Mouse (Mus musculus) liver, embryonic 15.5 days (tissue): ENCODE results near the gene Stat5a. TPM values are rescaled to one million over a fixed set of nuclear protein-coding genes. Genes with fewer than 3 reads are reported as not detected.
A peak's percentile ranks its signal among the peaks of the same experiment; 100 is the strongest.

Experiments
- ATAC-seq: fragments of 200-750 bp; cut with Nextera tagmentation; 2 replicates; pipeline ENCODE4 v1.8.0; 2017; ENCODE audit warnings: moderate number of reproducible peaks, mild to moderate bottlenecking, moderate library complexity; ENCODE audit not compliant: insufficient read depth
- H3K27ac ChIP-seq: fragments of 300-500 bp; sonication (generic); replicated peaks from 2 replicates; pipeline ENCODE4 v1.5.1; 2015; ENCODE audit warnings: mild to moderate bottlenecking, inconsistent platforms
- H3K27me3 ChIP-seq: fragments of 300-500 bp; sonication (generic); 2 replicates; pipeline ENCODE4 v1.6.1; 2015; ENCODE audit warnings: mild to moderate bottlenecking, inconsistent platforms
- H3K36me3 ChIP-seq: fragments of 300-500 bp; sonication (generic); replicated peaks from 2 replicates; pipeline ENCODE4 v1.6.1; 2015; ENCODE audit warnings: moderate library complexity, mild to moderate bottlenecking, inconsistent platforms
- H3K4me1 ChIP-seq: fragments of 300-500 bp; sonication (generic); replicated peaks from 2 replicates; pipeline ENCODE4 v1.6.1; 2015; ENCODE audit warnings: inconsistent platforms
- H3K4me2 ChIP-seq: fragments of 300-500 bp; sonication (generic); 2 replicates; pipeline ENCODE4 v1.6.1; 2015; ENCODE audit warnings: moderate library complexity, mild to moderate bottlenecking, inconsistent platforms
- H3K4me3 ChIP-seq: fragments of 300-500 bp; sonication (generic); replicated peaks from 2 replicates; pipeline ENCODE4 v1.5.1; 2015; ENCODE audit warnings: mild to moderate bottlenecking, inconsistent platforms
- H3K9ac ChIP-seq: fragments of 300-500 bp; sonication (generic); 2 replicates; pipeline ENCODE4 v1.6.1; 2015; ENCODE audit warnings: moderate library complexity, mild to moderate bottlenecking, inconsistent platforms
- H3K9me3 ChIP-seq: fragments of 300-500 bp; sonication (generic); replicated peaks from 2 replicates; pipeline ENCODE4 v1.6.1; 2016; ENCODE audit warnings: inconsistent platforms
- WGBS: fragments of 180-500 bp; shearing (Covaris S2); methylation state at CpG from one replicate; pipeline ENCODE4 v1.1.7; 2015; ENCODE audit warnings: mixed read lengths; ENCODE audit not compliant: insufficient replicate concordance; 5-methylcytosine and 5-hydroxymethylcytosine counted together
- polyA plus RNA-seq: library from polyadenylated mRNA; unstranded; fragments of >200 nt; fragmentation: Nextera tagmentation; extraction: Ambion mirVana; gene quantifications from 2 replicates; pipeline ENCODE4 v1.2.1, GENCODE M21; 2015

Gene Stat5a
- polyA plus RNA-seq, 1 experiment from 2014 or later = 8.2 TPM

DNA sequence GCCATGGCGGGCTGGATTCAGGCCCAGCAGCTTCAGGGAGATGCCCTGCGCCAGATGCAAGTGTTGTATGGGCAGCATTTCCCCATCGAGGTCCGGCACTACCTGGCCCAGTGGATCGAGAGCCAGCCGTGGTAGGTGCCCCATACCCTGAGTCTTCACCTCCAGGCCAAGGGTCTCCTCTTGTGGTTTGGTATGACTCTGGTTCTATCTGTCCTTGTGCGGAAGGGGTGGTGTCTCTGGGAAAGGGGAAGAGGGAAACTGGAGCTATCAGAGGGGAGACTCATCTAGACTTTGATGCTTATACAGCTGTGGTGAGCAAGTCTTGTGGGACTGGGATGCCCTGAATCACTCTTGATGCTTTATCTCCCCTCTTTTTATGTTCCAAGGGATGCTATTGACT lies 2.2 kb downstream of the Stat5a start:
- H3K4me2 ChIP-seq = peak overlapping the region; percentile 93
- no peak for ATAC-seq
- 21% methylated on average over 7 of the region's 7 CpGs for WGBS
- H3K9ac ChIP-seq = peak overlapping the region; percentile 68
- no peaks in the 10 kb centered on the region for H3K9me3 ChIP-seq
- peaks cover 18% of the 10 kb centered on the region; the same call in 1 of the 2 replicates for H3K36me3 ChIP-seq
- peaks cover 57% of the 10 kb centered on the region for H3K4me1 ChIP-seq
- no peak overlapping the region for H3K27ac ChIP-seq
- H3K27me3 ChIP-seq = no peaks in the 10 kb centered on the region
- peak overlapping the region; percentile 65 for H3K4me3 ChIP-seq

DNA sequence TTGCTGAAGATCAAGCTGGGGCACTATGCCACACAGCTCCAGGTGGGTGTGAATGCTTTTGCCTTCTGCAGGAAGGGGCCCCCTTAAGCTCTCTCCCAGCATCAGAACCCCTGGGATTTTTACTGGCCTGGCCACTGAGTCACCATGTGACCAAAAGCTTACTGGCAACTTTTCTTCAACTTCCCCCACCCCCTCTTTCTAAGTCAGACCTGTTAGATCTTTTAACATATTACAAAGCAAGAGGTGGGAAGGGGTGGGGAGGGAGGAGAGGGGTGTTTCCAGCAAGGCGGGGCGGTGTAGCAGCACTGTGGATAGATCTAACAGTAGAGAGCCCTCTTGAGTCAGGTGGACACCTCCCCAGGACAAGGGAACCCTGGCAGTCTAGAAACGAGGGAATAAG lies 2.7 kb downstream of the Stat5a start:
- Histone ChIP-seq H3K4me2 (peak overlapping the region; percentile 93; the same call in 1 of the 2 replicates), H3K4me1 (peaks cover 57% of the 10 kb centered on the region), H3K27ac (no peak overlapping the region), H3K9ac (no peak overlapping the region), H3K4me3 (no peak overlapping the region), H3K9me3 (no peaks in the 10 kb centered on the region), H3K27me3 (no peaks in the 10 kb centered on the region), H3K36me3 (peaks cover 18% of the 10 kb centered on the region; the same call in 1 of the 2 replicates)
- no peak for ATAC-seq
- 32% methylated on average over 3 of the region's 3 CpGs for WGBS

DNA sequence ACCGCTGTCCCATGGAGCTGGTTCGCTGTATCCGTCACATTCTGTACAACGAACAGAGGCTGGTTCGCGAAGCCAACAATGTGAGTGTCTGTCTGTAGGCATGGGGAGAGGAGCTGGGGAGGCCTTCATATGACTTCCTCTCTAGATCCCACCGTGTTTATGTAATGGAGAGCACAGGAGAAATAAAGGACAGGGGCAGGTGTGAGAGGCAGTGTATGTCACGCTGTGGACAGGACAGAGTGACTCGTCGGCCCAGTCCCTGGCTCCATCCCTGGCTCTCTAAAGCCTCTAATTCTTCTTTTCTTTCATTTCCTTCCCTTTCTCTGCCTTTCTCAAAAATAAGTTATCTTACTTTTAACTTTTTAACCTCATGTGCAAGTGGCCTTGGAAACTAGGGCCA lies 4.0 kb downstream of the Stat5a start:
- no peak overlapping the region for H3K4me2 ChIP-seq
- no peaks in the 10 kb centered on the region for H3K9me3 ChIP-seq
- no peak for ATAC-seq
- WGBS = 88% methylated on average over 10 of the region's 10 CpGs
- H3K4me1 ChIP-seq = peaks cover 54% of the 10 kb centered on the region
- H3K36me3 ChIP-seq = peaks cover 26% of the 10 kb centered on the region; the same call in 1 of the 2 replicates
- no peak overlapping the region for H3K27ac ChIP-seq
- no peak overlapping the region for H3K9ac ChIP-seq
- H3K27me3 ChIP-seq = no peaks in the 10 kb centered on the region
- no peak overlapping the region for H3K4me3 ChIP-seq

DNA sequence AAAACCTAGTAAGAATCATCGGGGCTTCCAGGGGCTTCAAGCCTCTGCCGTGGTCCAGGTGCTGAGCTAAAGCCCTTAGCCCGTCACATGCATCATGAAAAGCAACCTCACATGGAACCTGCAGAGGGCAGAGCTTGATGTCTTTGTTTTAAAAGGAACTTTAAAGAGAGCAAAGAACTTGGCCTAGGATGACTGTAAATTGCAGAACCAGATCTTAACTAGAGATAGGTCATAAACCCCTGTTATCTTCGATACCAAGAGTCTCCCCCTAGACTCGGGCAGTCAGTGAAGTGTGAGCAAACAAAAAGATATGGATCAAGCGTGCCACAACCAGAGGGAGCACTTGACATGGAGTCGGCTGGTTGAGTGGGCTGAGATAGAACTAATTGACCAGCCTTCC lies 6.5 kb downstream of the Stat5a start:
- no peak overlapping the region for H3K4me2 ChIP-seq
- peaks cover 26% of the 10 kb centered on the region; the same call in 1 of the 2 replicates for H3K36me3 ChIP-seq
- no peak for ATAC-seq
- H3K4me3 ChIP-seq = no peak overlapping the region
- no peaks in the 10 kb centered on the region for H3K27me3 ChIP-seq
- no peaks in the 10 kb centered on the region for H3K9me3 ChIP-seq
- H3K4me1 ChIP-seq = peaks cover 30% of the 10 kb centered on the region
- WGBS = 38% methylated on average over 7 of the region's 7 CpGs
- H3K9ac ChIP-seq = no peak overlapping the region
- H3K27ac ChIP-seq = no peak overlapping the region

DNA sequence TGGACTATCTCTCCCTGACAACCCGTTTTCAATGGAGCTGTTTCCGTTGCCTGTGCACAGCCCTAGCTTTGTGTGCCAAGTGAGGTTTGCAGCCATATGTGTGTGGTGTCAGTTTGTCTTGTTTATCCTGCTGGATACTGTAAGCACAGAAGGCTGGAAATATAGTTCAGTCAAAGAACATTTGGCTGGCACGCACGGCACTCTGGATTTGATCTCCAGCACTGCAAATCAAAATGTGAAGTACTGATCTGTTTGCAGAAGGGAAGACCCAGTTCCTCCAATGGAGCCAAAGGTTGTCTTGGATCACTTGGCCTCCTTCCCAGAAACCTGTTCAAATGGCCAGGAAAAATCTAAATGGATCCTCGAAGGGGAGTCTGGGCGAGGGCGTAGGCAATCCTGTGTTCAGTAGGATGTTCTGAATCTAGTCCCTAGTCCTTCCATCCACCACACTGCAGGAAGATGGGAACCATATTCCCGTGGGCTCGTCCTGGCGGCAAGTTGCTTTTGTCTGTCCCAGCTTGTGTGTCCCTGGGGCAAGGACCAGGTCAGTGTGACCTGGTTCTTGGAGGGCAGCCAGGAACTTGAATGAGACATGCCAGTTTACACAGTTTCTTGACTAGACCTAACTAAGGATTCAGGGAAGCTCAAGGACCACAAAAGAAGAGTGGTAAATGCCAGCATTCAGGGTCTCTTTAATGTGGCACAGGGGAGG lies 11.3 kb downstream of the Stat5a start:
- no peaks in the 10 kb centered on the region for H3K9me3 ChIP-seq
- no peak overlapping the region for H3K9ac ChIP-seq
- H3K4me3 ChIP-seq = no peak overlapping the region
- H3K4me1 ChIP-seq = peaks cover 6% of the 10 kb centered on the region
- peaks cover 9% of the 10 kb centered on the region; the same call in 1 of the 2 replicates for H3K36me3 ChIP-seq
- no peak overlapping the region for H3K27ac ChIP-seq
- ATAC-seq = no peak
- no peaks in the 10 kb centered on the region for H3K27me3 ChIP-seq
- WGBS = 74% methylated on average over 10 of the region's 10 CpGs
- H3K4me2 ChIP-seq = no peak overlapping the region

DNA sequence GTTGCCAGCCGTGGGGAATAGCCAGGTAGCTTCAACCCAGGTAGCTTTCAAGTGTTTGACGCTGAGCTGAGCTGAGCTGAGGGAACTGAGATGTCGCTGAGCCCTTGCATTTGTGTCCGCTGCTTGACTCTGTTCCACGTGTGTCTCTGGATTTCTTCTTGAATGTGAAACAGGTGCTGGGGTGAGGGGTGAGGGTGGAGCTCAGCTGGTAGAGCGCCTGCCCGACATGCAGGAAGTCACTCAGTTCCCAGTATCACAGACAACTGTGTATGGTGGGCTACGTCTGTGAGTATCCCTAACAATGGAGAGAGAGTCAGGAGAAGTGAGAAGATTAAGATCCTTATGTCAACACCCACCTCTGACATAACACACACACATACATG lies 11.8 kb downstream of the Stat5a start:
- Histone ChIP-seq H3K27me3 (no peaks in the 10 kb centered on the region), H3K36me3 (peaks cover 13% of the 10 kb centered on the region; the same call in 1 of the 2 replicates), H3K4me3 (no peak overlapping the region), H3K27ac (no peak overlapping the region), H3K9me3 (no peaks in the 10 kb centered on the region), H3K4me2 (no peak overlapping the region), H3K4me1 (peaks cover under 1% of the 10 kb centered on the region; the same call in 1 of the 2 replicates), H3K9ac (no peak overlapping the region)
- WGBS = 74% methylated on average over 8 of the region's 8 CpGs
- no peak for ATAC-seq

DNA sequence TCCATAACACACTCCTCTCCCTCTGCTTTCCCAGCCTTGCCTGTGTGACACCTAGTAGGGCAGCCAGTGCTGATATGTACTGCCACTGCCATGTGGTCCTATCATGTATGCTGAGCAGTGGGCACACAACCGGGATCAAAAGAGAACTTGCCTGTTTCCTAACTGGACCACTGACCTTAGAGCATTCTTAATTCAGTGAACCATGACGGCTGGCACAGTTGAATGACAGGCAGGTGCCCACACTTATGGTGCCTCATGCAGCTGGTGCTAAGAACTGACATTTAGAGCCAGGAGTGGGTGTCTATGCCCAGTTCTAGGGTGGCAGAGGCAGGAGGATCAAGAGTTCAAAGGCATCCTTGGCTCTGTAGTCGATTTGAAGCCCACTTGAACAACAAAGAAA lies 16.6 kb downstream of the Stat5a start:
- 70% methylated on average over 3 of the region's 3 CpGs for WGBS
- Histone ChIP-seq H3K4me3 (no peak overlapping the region), H3K4me1 (peaks cover 21% of the 10 kb centered on the region), H3K36me3 (peaks cover 37% of the 10 kb centered on the region), H3K4me2 (no peak overlapping the region), H3K9me3 (no peaks in the 10 kb centered on the region), H3K9ac (no peak overlapping the region), H3K27ac (no peak overlapping the region), H3K27me3 (no peaks in the 10 kb centered on the region)
- no peak for ATAC-seq

DNA sequence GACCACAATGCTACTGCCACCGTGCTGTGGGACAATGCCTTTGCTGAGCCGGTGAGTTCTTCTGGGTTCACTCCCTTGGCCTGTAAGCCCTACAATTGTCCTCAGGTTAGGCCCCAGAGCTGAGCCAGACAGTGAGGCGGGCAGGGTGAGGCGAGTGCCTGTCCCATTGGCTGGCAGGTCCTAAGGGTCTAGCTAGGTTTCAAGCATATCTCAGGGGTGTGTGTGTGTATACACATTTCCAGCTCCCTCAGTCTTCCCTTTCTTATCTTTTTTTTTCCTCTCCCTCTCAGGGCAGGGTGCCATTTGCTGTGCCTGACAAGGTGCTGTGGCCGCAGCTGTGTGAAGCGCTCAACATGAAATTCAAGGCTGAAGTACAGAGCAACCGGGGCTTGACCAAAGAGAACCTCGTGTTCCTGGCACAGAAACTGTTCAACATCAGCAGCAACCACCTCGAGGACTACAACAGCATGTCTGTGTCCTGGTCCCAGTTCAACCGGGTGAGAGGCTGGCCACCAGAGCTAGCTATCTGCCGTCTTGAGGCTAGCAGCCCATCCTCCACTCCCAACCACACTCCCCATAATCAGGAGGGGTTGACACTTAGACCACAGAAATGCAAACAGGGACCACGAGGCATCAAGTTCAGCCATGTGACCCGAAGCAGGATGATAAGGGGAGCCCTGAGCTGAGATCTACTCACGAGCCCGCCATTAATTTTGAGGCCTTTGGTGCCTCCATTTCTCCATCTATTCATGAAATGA lies 20.3 kb downstream of the Stat5a start:
- Histone ChIP-seq H3K27me3 (no peaks in the 10 kb centered on the region), H3K4me3 (no peak overlapping the region), H3K4me1 (peaks cover 41% of the 10 kb centered on the region), H3K27ac (peak overlapping the region; percentile 42), H3K9ac (no peak overlapping the region), H3K36me3 (peaks cover 51% of the 10 kb centered on the region), H3K4me2 (no peak overlapping the region), H3K9me3 (no peaks in the 10 kb centered on the region)
- ATAC-seq = peak; percentile 58
- 39% methylated on average over 15 of the region's 15 CpGs for WGBS

DNA sequence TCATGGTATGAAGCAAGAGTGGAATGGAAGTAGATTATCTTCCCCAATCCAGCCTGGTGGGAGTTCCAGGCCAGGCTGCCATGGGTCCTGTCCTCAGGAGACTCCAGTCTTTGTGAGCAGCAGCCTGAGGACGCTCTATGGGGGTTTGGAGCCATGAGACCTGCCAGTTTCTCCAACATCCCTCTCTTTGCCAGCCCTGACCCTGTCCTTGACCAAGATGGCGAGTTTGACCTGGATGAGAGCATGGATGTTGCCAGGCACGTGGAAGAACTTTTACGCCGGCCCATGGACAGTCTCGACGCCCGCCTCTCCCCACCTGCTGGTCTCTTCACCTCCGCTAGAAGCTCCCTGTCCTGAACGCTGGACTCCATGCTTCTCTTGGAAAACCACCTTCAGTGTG lies 24.5 kb downstream of the Stat5a start:
- no peak for ATAC-seq
- Histone ChIP-seq H3K9me3 (no peaks in the 10 kb centered on the region), H3K36me3 (peaks cover 33% of the 10 kb centered on the region), H3K27ac (no peak overlapping the region), H3K9ac (no peak overlapping the region), H3K4me3 (no peak overlapping the region), H3K4me2 (no peak overlapping the region), H3K27me3 (no peaks in the 10 kb centered on the region), H3K4me1 (peaks cover 81% of the 10 kb centered on the region)
- 89% methylated on average over 10 of the region's 10 CpGs for whole genome bisulfite sequencing

DNA sequence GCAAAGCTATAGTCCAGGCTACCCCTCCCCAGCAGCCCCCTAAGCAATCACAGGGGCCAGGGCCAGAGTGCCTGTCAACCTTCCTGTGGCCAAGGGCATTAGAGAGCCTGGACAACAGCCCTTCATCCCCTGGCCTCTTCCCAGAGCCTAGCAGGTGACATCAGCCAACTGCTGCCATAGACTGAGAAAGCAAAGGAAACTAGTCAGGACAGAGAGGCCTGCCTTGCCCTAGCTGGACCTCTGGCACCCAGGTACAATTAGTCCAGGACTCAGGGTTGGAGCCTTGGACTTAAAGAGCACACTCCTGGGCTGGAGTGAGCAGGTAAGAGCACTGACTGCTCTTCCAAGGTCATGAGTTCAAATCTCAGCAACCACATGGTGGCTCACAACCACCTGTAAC lies 26.3 kb downstream of the Stat5a start:
- H3K27me3 ChIP-seq = no peaks in the 10 kb centered on the region
- H3K4me3 ChIP-seq = no peak overlapping the region
- peaks cover 41% of the 10 kb centered on the region for H3K36me3 ChIP-seq
- peaks cover 80% of the 10 kb centered on the region for H3K4me1 ChIP-seq
- H3K27ac ChIP-seq = peak overlapping the region; percentile 83
- H3K9me3 ChIP-seq = no peaks in the 10 kb centered on the region
- ATAC-seq = no peak
- no peak overlapping the region for H3K4me2 ChIP-seq
- no peak overlapping the region for H3K9ac ChIP-seq

DNA sequence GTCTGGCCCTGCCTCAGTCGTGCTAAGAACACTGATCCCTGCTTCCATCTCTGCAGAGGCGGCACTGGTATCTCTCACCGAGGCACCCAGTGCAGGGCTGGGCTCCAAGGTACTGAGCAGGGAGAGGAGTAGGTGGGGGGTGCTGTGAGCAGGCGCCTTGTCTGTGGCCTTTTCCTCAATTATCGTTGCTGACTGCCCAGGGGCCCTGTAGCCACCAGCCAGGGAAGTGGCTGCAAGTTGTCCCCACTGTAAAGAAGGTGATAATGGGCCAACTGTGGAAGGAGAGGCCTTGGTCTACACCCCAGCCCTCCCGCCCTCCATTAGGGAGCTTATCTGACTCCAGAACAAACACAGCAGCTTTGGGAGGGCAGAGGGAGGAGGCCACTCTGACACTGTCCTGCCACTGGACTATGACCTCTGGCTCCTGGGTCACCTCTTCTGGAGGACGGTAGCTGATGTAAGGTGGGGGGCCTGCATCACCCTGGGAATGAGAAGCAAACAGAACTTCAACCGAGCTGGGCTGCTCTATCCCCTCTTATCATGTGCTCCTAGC lies 27.1 kb downstream of the Stat5a start:
- Histone ChIP-seq H3K27me3 (no peaks in the 10 kb centered on the region), H3K4me3 (no peak overlapping the region), H3K4me2 (peak overlapping the region; percentile 54), H3K27ac (peak overlapping the region; percentile 83), H3K4me1 (peaks cover 80% of the 10 kb centered on the region), H3K9ac (peak overlapping the region; percentile 7; the same call in 1 of the 2 replicates), H3K36me3 (peaks cover 48% of the 10 kb centered on the region), H3K9me3 (no peaks in the 10 kb centered on the region)
- WGBS = 16% methylated on average over 8 of the region's 8 CpGs
- peak; percentile 87 for ATAC-seq
